Mouse (Mus musculus) urinary bladder, postnatal 10 days (tissue): ENCODE measurements around the gene S1pr2.

Experiments used
- DNase-seq: peaks from one replicate; pipeline ENCODE4 v3.0.0; 2022; ENCODE audit warnings: low spot score

The S1pr2 gene

GRCm38 (mm10) chr9:20966747-20967146 lies 9.8 kb downstream of the S1pr2 start:
- no peak for DNase-seq

DNA sequence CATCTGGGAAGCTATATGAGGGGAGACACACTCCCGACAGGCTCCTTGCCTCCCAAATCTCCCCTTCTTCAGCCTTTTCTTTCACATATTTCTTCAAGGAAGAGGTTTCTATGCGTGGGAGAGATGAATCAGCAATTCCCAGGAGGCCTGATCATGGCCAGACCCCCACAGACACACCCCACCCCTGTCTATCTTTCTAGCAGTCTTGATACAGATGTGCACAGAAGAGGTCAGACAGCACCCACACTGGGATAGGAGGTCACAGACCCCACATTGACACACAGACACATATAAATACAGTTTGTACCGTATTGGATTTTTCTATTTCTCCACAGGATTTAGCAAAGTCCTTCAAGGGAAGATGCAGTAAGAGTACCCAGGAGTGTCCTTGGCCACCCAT lies 10.6 kb downstream of the S1pr2 start:
- DNase-seq, result no peak

DNA sequence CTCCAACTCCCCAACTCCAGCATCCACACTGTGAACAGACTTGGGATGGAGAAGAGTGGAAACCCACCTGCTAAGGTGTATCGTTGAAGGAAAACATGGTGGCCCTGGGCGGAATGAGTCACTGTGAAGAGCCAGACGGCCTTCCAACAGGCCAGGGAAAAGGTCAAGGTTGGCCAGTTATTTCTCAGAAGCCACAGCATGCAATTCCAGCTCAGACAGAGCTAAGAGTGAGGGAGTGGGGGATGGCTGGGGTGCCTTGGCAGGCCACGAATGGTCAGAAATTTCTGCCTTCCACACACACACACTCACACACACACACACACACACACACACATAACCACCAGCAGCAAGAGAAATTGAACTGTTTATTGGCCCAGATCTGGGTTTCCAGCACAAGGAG lies 11.0 kb downstream of the S1pr2 start:
- DNase-seq, result no peak

DNA sequence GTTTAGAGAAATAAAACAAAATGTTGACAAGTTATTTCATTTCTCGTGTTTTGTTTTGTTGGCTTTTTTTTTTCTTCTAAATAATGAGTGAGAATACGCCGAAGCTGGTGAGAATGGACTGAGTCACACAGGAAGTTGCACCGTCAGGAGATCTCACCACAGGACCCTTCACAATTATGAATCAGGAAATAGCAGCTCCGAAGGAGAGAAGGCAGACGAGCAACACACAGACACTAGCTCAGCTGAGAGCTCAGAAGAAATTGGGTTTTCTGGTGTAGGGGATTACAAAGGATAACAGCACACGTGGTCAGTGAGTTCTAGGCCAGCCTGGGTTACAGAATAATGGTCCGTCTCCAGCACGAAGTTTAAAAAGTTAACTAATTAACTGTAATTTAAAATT lies 15.0 kb downstream of the S1pr2 start:
- DNase-seq, result no peak

GRCm38 (mm10) chr9:20959430-20959938 lies 17.1 kb downstream of the S1pr2 start, which contains the start of gene Dnmt1:
Gene Dnmt1, minus strand, starts transcription at chr9:20959888.
- DNase-seq, result no peak

- no peak for DNase-seq
Measured at GRCm38 (mm10) chr9:20956989-20957388, 19.6 kb downstream of the S1pr2 start.

DNA sequence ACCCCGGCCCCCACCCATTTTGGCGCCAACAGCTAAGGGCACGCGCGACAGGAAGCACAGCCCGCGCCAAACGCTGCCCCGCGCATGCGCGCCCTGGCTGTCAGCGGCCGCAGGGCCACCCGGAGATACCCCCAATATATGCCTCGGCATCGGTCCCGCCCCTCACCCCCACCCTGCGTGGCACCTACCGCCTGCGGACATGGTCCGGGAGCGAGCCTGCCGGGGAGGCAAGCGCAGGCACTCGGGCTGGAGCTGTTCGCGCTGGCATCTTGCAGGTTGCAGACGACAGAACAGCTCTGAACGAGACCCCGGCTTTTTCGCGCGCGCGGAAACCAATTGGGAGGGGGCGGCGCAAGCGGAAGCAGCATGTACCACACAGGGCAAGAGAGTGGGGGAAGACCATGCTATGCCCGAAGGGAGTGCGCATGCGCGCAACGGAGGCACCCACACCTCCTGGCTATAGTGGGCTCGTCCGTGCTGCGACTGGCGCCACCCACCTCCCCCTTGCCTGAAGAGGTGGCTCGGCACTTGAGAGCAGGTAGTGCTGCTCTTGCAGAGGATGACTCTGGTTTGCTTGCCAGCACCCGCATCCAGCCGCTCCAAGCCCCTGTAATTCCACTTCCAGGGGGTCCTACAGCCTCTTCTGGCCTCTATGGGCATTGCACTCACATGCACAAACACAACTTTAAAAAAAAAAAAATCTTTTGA lies 23.9 kb downstream of the S1pr2 start:
- peak; percentile 81 for DNase-seq

- no peak for DNase-seq
Measured at GRCm38 (mm10) chr9:20951966-20952519, 24.5 kb downstream of the S1pr2 start.

- DNase-seq, result no peak
Measured at GRCm38 (mm10) chr9:20951441-20951840, 25.1 kb downstream of the S1pr2 start.

- no peak for DNase-seq
Measured at GRCm38 (mm10) chr9:20950419-20950818, 26.2 kb downstream of the S1pr2 start.

DNA sequence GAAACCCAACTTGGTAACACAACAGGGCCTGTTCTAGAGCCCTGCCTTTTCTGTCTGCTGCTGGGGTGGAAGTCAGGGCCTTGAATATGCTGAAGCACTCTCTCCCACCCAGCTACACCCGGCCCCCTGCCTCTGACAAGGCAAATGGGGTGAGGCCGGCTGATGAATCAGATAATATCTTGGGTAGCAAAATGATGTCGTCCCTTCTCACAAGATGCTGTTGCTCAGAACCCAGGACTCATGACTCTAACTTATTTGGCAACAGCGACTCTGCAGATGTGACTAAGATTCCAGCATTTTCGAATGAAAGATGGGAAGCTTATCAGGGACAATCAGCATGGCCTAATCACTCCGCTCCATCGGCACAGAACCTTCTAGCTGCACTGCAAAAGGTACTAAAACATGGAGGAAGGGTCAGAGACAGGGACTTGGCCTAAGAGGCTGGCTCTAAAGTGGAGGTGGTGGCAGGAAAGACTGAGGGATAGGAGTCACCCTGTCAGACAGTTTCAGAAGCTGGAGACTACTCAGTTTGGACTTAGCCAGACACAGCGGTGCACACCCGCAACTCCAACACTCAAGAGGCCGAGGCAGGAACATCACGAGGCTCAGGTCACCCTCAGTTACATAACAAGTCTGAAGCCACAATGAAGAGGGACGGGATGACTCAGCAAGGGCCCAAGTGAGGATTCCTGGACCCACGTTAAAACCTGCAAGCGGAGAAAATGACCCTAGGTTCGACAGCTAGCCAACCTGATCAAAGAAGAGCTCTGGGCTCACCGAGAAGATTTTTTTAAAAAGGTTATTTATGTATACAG lies 30.3 kb downstream of the S1pr2 start:
- no peak for DNase-seq

GRCm38 (mm10) chr9:20944697-20945370 lies 31.7 kb downstream of the S1pr2 start:
- DNase-seq, result no peak

GRCm38 (mm10) chr9:20943911-20944310 lies 32.7 kb downstream of the S1pr2 start:
- DNase-seq, result no peak

DNA sequence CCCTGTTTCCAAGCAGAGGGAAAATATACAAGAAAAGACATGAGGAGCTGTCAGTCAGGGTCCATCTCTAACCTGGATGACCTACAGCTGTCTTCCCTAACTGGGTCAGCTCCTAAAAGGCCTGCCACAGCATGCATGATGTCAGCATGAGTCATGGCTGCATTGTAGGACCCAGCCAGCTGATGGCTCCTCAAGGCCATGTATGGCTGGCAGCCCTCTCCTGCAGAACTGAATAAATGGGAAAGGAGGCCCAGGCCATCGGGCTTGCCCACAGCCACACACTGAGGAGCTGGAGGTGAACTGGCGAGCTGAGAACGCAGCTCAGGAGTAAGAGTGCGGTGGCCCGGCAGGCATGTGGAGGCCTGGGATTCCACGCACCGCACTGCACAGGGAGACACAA lies 33.2 kb downstream of the S1pr2 start:
- DNase-seq, result no peak

DNA sequence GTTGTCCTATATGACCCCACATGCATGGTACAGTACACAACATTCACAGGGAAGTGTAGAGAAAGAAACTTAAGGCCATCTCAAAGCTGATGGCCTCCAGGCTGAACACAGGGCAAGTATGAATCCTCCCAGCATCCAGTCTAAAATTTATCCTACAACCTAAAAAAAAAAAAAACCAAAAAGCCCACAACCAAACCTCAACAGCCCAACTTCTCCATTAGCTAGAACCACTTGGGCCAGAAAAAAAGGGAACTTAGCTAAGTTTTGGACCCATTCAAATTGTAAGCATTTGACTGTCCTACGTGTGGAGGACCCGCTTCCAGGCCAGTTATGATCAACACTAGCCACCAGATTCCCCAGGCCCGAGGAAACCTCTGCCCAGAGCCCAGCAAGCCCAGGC lies 53.3 kb downstream of the S1pr2 start:
- no peak for DNase-seq

- no peak for DNase-seq
Measured at GRCm38 (mm10) chr9:20916160-20916559, 60.4 kb downstream of the S1pr2 start.
